Mouse (Mus musculus) frontal cortex, postnatal 36 days (tissue): ENCODE measurements around the gene Ubl7.

Source experiments
- DNase-seq, 2 experiments: peaks; one replicate each; pipeline ENCODE4 v3.0.0; 2022; ENCODE audit warnings: low spot score in 2 of 2

Ubl7 gene

GRCm38 (mm10) chr9:57912571-57912970, 1.8 kb downstream of the Ubl7 start:
- no peak for DNase-seq

GRCm38 (mm10) chr9:57921491-57922060, 10.8 kb downstream of the Ubl7 start:
- DNase-seq, result peak; percentile 17 to 36

- DNase-seq, result no peak
Observed at GRCm38 (mm10) chr9:57922381-57922780, 11.6 kb downstream of the Ubl7 start.

- DNase-seq, result no peak
Observed at GRCm38 (mm10) chr9:57923046-57923445, 12.3 kb downstream of the Ubl7 start.

- DNase-seq, result no peak
Observed at GRCm38 (mm10) chr9:57931166-57931767, 20.5 kb downstream of the Ubl7 start.

GRCm38 (mm10) chr9:57932253-57932652, 21.5 kb downstream of the Ubl7 start:
- DNase-seq, result peak; percentile 45 to 62

GRCm38 (mm10) chr9:57932831-57933602, 22.2 kb downstream of the Ubl7 start:
- peak; percentile 55 to 77 for DNase-seq

- peak; percentile 87 to 91 for DNase-seq
Observed at GRCm38 (mm10) chr9:57935683-57936437, 25.1 kb downstream of the Ubl7 start.

- no peak for DNase-seq
Observed at GRCm38 (mm10) chr9:57937171-57937570, 26.4 kb downstream of the Ubl7 start.

GRCm38 (mm10) chr9:57937651-57938050, 26.9 kb downstream of the Ubl7 start:
- DNase-seq, result no peak

- DNase-seq, result no peak
Observed at GRCm38 (mm10) chr9:57938225-57939055, 27.7 kb downstream of the Ubl7 start.

GRCm38 (mm10) chr9:57939431-57940348, 28.9 kb downstream of the Ubl7 start, which contains the start of gene Sema7a:
Gene Sema7a, plus strand, starts transcription at chr9:57940112.
- DNase-seq, result peak; percentile 85 to 88

- peak in 1 of 2 experiments; percentile 62 for DNase-seq
Observed at GRCm38 (mm10) chr9:57940349-57940794, 29.6 kb downstream of the Ubl7 start.

- no peak for DNase-seq
Observed at GRCm38 (mm10) chr9:57940861-57941638, 30.3 kb downstream of the Ubl7 start.

GRCm38 (mm10) chr9:57942039-57942438, 31.3 kb downstream of the Ubl7 start:
- DNase-seq, result no peak

- no peak for DNase-seq
Observed at GRCm38 (mm10) chr9:57943067-57943466, 32.3 kb downstream of the Ubl7 start.

- peak in 1 of 2 experiments; percentile 78 for DNase-seq
Observed at GRCm38 (mm10) chr9:57944572-57944971, 33.8 kb downstream of the Ubl7 start.

- no peak for DNase-seq
Observed at GRCm38 (mm10) chr9:57945771-57946616, 35.2 kb downstream of the Ubl7 start.
